Mouse (Mus musculus) gastrocnemius, adult 8-10 months (tissue): ENCODE results near the gene Gm281. TPM values are rescaled to one million over a fixed set of nuclear protein-coding genes. Genes with fewer than 3 reads are reported as not detected.
"Not testable (repeated sequence)": the region's sequence is repeated elsewhere in the genome, so short reads cannot be mapped to it uniquely, and the experiment has no call there.

Experiments
- DNase-seq, 2 experiments: peaks; one replicate each; pipeline ENCODE4 v3.0.0; 2022; ENCODE audit warnings: low spot score in 2 of 2
- total RNA-seq, 4 experiments: library from RNA; stranded (reverse); gene quantifications; 2 replicates each; pipeline ENCODE4 v1.2.4; 2022

Gm281 gene
- total RNA-seq: not detected

- DNase-seq: no peak
Measured at GRCm38 (mm10) chr14:13914387-13915082, at the start of gene Gm281. Gene Gm281 (minus strand): TSS chr14:13914478.

- no peak for DNase-seq
Measured at GRCm38 (mm10) chr14:13963527-13963926, 49.2 kb upstream of the Gm281 start.

- DNase-seq: no peak
Measured at GRCm38 (mm10) chr14:13962476-13962875, 48.2 kb upstream of the Gm281 start.

GRCm38 (mm10) chr14:13961401-13962112, 47.3 kb upstream of the Gm281 start, which contains the start of the genes Atxn7 and Thoc7:
Gene Atxn7 (plus strand): TSS chr14:13961440.
Gene Thoc7 (minus strand): TSS chr14:13961852.
- peak in 1 of 2 experiments; percentile 26 for DNase-seq

- peak; percentile 18 to 33 for DNase-seq
Measured at GRCm38 (mm10) chr14:13960482-13961325, 46.4 kb upstream of the Gm281 start.

GRCm38 (mm10) chr14:13960079-13960478, 45.8 kb upstream of the Gm281 start:
- DNase-seq: no peak

GRCm38 (mm10) chr14:13952151-13952550, 37.9 kb upstream of the Gm281 start:
- not testable (repeated sequence) for DNase-seq

GRCm38 (mm10) chr14:13950401-13950800, 36.1 kb upstream of the Gm281 start:
- DNase-seq: no peak

GRCm38 (mm10) chr14:13948345-13948744, 34.1 kb upstream of the Gm281 start:
- DNase-seq: no peak

- no peak for DNase-seq
Measured at GRCm38 (mm10) chr14:13944686-13945085, 30.4 kb upstream of the Gm281 start.

GRCm38 (mm10) chr14:13934052-13934371, 19.7 kb upstream of the Gm281 start:
- no peak for DNase-seq

- no peak for DNase-seq
Measured at GRCm38 (mm10) chr14:13933290-13934051, 19.2 kb upstream of the Gm281 start.

GRCm38 (mm10) chr14:13917630-13918029, 3.4 kb upstream of the Gm281 start:
- no peak for DNase-seq

GRCm38 (mm10) chr14:13917208-13917607, 2.9 kb upstream of the Gm281 start:
- DNase-seq: no peak

GRCm38 (mm10) chr14:13915207-13915606, 929 bp upstream of the Gm281 start:
- DNase-seq: no peak

GRCm38 (mm10) chr14:13910148-13910547, 4.1 kb downstream of the Gm281 start:
- no peak for DNase-seq

GRCm38 (mm10) chr14:13907145-13907544, 7.1 kb downstream of the Gm281 start:
- DNase-seq: no peak

- DNase-seq: no peak
Measured at GRCm38 (mm10) chr14:13906461-13906860, 7.8 kb downstream of the Gm281 start.

GRCm38 (mm10) chr14:13901611-13902067, 12.6 kb downstream of the Gm281 start:
- no peak for DNase-seq

- DNase-seq: no peak
Measured at GRCm38 (mm10) chr14:13895198-13895597, 19.1 kb downstream of the Gm281 start.

GRCm38 (mm10) chr14:13893748-13894147, 20.5 kb downstream of the Gm281 start:
- DNase-seq: no peak
